Mouse (Mus musculus) lung, postnatal 0 days (tissue): ENCODE data around the gene Cipc.

Experiments used
- CTCF ChIP-seq: IDR thresholded peaks from 2 replicates; pipeline ENCODE4 v1.5.1; 2016; ENCODE audit warnings: antibody characterized with exemption, mild to moderate bottlenecking
- EP300 ChIP-seq: IDR thresholded peaks from 2 replicates; pipeline ENCODE4 v1.6.1; 2016; ENCODE audit warnings: antibody characterized with exemption, mild to moderate bottlenecking, control low read depth

- TF ChIP-seq EP300 (no peak), CTCF (peak; percentile 30)
Observed at GRCm38 (mm10) chr12:86989890-86990754, 43.3 kb downstream of the Cipc start, which contains the start of gene Zdhhc22.
